Mouse (Mus musculus): ENCODE measurements at regions not wholly inside any gene's neighbourhood (a gene's known extent, or its start where the extent isn't known, plus 50 kb on each side); places are given as distances from the start of the nearest gene placed in this dataset.

GRCm38 (mm10) chr3:33440905-33441304, 297.9 kb upstream of the Pex5l start:
- Histone ChIP-seq H3K4me3 (no peak overlapping the region), H3K27ac (no peak overlapping the region)
- no peak for TF ChIP-seq CTCF (IDR thresholded peaks at IDR 0.05)
- intact Hi-C loops (cut with DNase I): no loop called here
- DNase-seq: no peak

- no peak for DNase-seq
- intact Hi-C loops (cut with DNase I): no loop called here
- no peak for TF ChIP-seq CTCF (IDR thresholded peaks at IDR 0.05)
- Histone ChIP-seq H3K27ac (no peak overlapping the region), H3K4me3 (no peak overlapping the region)
These were observed 297.5 kb upstream of the Pex5l start for GRCm38 (mm10) chr3:33440500-33440899.

GRCm38 (mm10) chr3:33416922-33417321, 273.9 kb upstream of the Pex5l start:
- no peak for TF ChIP-seq CTCF (IDR thresholded peaks at IDR 0.05)
- no peak for DNase-seq
- intact Hi-C loops (cut with DNase I): no loop called here
- Histone ChIP-seq H3K4me3 (no peak overlapping the region), H3K27ac (no peak overlapping the region)

GRCm38 (mm10) chr3:33416321-33416720, 273.3 kb upstream of the Pex5l start:
- Histone ChIP-seq H3K4me3 (no peak overlapping the region), H3K27ac (no peak overlapping the region)
- no peak for DNase-seq
- TF ChIP-seq CTCF (IDR thresholded peaks at IDR 0.05): no peak
- intact Hi-C loops (cut with DNase I): no loop called here

GRCm38 (mm10) chr3:33401904-33402303, 258.9 kb upstream of the Pex5l start:
- H3K27ac ChIP-seq: no peak overlapping the region
- DNase-seq: no peak
- intact Hi-C loops (cut with DNase I): no loop called here
- no peak for TF ChIP-seq CTCF (IDR thresholded peaks at IDR 0.05)
- H3K4me3 ChIP-seq: no peak overlapping the region

GRCm38 (mm10) chr3:33399321-33399720, 256.3 kb upstream of the Pex5l start:
- intact Hi-C loops (cut with DNase I): no loop called here
- no peak overlapping the region for H3K27ac ChIP-seq

GRCm38 (mm10) chr3:33398326-33398725, 255.3 kb upstream of the Pex5l start:
- intact Hi-C loops (cut with DNase I): no loop called here
- DNase-seq: no peak

More at GRCm38 (mm10) chr3:33399321-33399720, 256.3 kb upstream of the Pex5l start:
- DNase-seq: no peak
- TF ChIP-seq CTCF (IDR thresholded peaks at IDR 0.05): no peak
- H3K4me3 ChIP-seq: no peak overlapping the region

GRCm38 (mm10) chr3:33397217-33397616, 254.2 kb upstream of the Pex5l start:
- no peak overlapping the region for H3K27ac ChIP-seq
- no peak for DNase-seq
- no peak overlapping the region for H3K4me3 ChIP-seq
- intact Hi-C loops (cut with DNase I): no loop called here
- TF ChIP-seq CTCF (IDR thresholded peaks at IDR 0.05): no peak

More at GRCm38 (mm10) chr3:33398326-33398725, 255.3 kb upstream of the Pex5l start:
- Histone ChIP-seq H3K4me3 (no peak overlapping the region), H3K27ac (no peak overlapping the region)
- no peak for TF ChIP-seq CTCF (IDR thresholded peaks at IDR 0.05)

- no peak for TF ChIP-seq CTCF (IDR thresholded peaks at IDR 0.05)
- intact Hi-C loops (cut with DNase I): no loop called here
- no peak for DNase-seq
- no peak overlapping the region for H3K4me3 ChIP-seq
- no peak overlapping the region for H3K27ac ChIP-seq
These were observed 249.4 kb upstream of the Pex5l start for GRCm38 (mm10) chr3:33392541-33392822.

GRCm38 (mm10) chr3:33391765-33392540, 248.9 kb upstream of the Pex5l start:
- TF ChIP-seq CTCF (IDR thresholded peaks at IDR 0.05): no peak
- intact Hi-C loops (cut with DNase I): no loop called here
- no peak overlapping the region for H3K4me3 ChIP-seq
- no peak overlapping the region for H3K27ac ChIP-seq
- DNase-seq: no peak

GRCm38 (mm10) chr3:33388171-33388570, 245.1 kb upstream of the Pex5l start:
- H3K4me3 ChIP-seq: no peak overlapping the region
- no peak for DNase-seq
- no peak for TF ChIP-seq CTCF (IDR thresholded peaks at IDR 0.05)
- intact Hi-C loops (cut with DNase I): no loop called here
- H3K27ac ChIP-seq: no peak overlapping the region

- intact Hi-C loops (cut with DNase I): no loop called here
- Histone ChIP-seq H3K4me3 (no peak overlapping the region), H3K27ac (no peak overlapping the region)
- no peak for DNase-seq
- no peak for TF ChIP-seq CTCF (IDR thresholded peaks at IDR 0.05)
These were observed 240.6 kb upstream of the Pex5l start for GRCm38 (mm10) chr3:33383622-33384021.

GRCm38 (mm10) chr3:33379604-33380003, 236.6 kb upstream of the Pex5l start:
- intact Hi-C loops (cut with DNase I): no loop called here
- no peak overlapping the region for H3K4me3 ChIP-seq
- DNase-seq: no peak
- no peak for TF ChIP-seq CTCF (IDR thresholded peaks at IDR 0.05)
- H3K27ac ChIP-seq: no peak overlapping the region

GRCm38 (mm10) chr3:33375161-33375560, 232.1 kb upstream of the Pex5l start:
- TF ChIP-seq CTCF (IDR thresholded peaks at IDR 0.05): no peak
- intact Hi-C loops (cut with DNase I): no loop called here
- Histone ChIP-seq H3K4me3 (no peak overlapping the region), H3K27ac (no peak overlapping the region)
- DNase-seq: no peak

Data from gastrocnemius, adult 2 months (tissue).